Mouse (Mus musculus) embryonic facial prominence, embryonic 15.5 days (tissue): ENCODE data around the gene Hcls1. TPM values are rescaled to one million over a fixed set of nuclear protein-coding genes. Genes with fewer than 3 reads are reported as not detected.

Experiments used
- ATAC-seq: fragments of 200-750 bp; cut with Nextera tagmentation; 2 replicates; pipeline ENCODE4 v1.8.0; 2017; ENCODE audit warnings: low read depth, moderate TSS enrichment; ENCODE audit not compliant: insufficient number of reproducible peaks, low FRiP score, low TSS enrichment
- H3K27ac ChIP-seq: fragments of 300-500 bp; sonication (generic); replicated peaks from 2 replicates; pipeline ENCODE4 v1.5.1; 2015; ENCODE audit warnings: mild to moderate bottlenecking, inconsistent platforms
- H3K27me3 ChIP-seq: fragments of 300-500 bp; sonication (generic); 2 replicates; pipeline ENCODE4 v1.6.1; 2015; ENCODE audit warnings: inconsistent platforms
- H3K36me3 ChIP-seq: fragments of 300-500 bp; sonication (generic); 2 replicates; pipeline ENCODE4 v1.6.1; 2015; ENCODE audit warnings: mild to moderate bottlenecking, inconsistent platforms
- H3K4me1 ChIP-seq: fragments of 300-500 bp; sonication (generic); 2 replicates; pipeline ENCODE4 v1.6.1; 2015; ENCODE audit warnings: inconsistent platforms
- H3K4me2 ChIP-seq: fragments of 300-500 bp; sonication (generic); replicated peaks from 2 replicates; pipeline ENCODE4 v1.6.1; 2015; ENCODE audit warnings: mild to moderate bottlenecking, inconsistent platforms
- H3K4me3 ChIP-seq: fragments of 300-500 bp; sonication (generic); replicated peaks from 2 replicates; pipeline ENCODE4 v1.5.1; 2015; ENCODE audit warnings: mild to moderate bottlenecking, inconsistent platforms
- H3K9ac ChIP-seq: fragments of 300-500 bp; sonication (generic); 2 replicates; pipeline ENCODE4 v1.6.1; 2015; ENCODE audit warnings: inconsistent platforms
- H3K9me3 ChIP-seq: fragments of 300-500 bp; sonication (generic); replicated peaks from 2 replicates; pipeline ENCODE4 v1.6.1; 2016; ENCODE audit warnings: inconsistent platforms
- WGBS: fragments of 180-500 bp; shearing (Covaris S2); methylation state at CpG from one replicate; pipeline ENCODE4 v1.1.7; 2015; 5-methylcytosine and 5-hydroxymethylcytosine counted together
- polyA plus RNA-seq: library from polyadenylated mRNA; unstranded; fragments of >200 nt; fragmentation: Nextera tagmentation; extraction: Ambion mirVana; gene quantifications from 2 replicates; pipeline ENCODE4 v1.2.1, GENCODE M21; 2015

The Hcls1 gene
- polyA plus RNA-seq, 1 experiment from 2014 or later, result 9.4 TPM

- Histone ChIP-seq H3K27me3 (no peaks in the 10 kb centered on the region), H3K4me2 (no peak overlapping the region), H3K4me1 (no peaks in the 10 kb centered on the region), H3K9me3 (no peaks in the 10 kb centered on the region), H3K27ac (no peak overlapping the region), H3K36me3 (no peaks in the 10 kb centered on the region), H3K4me3 (no peak overlapping the region), H3K9ac (no peak overlapping the region)
- ATAC-seq, result no peak
- 67% methylated on average over 9 of the region's 9 CpGs for WGBS
Observed at GRCm38 (mm10) chr16:36999366-36999972, 64.7 kb downstream of the Hcls1 start.

- Histone ChIP-seq H3K27ac (no peak overlapping the region), H3K9ac (no peak overlapping the region), H3K9me3 (no peaks in the 10 kb centered on the region), H3K27me3 (no peaks in the 10 kb centered on the region), H3K36me3 (no peaks in the 10 kb centered on the region), H3K4me3 (no peak overlapping the region), H3K4me1 (peaks cover 11% of the 10 kb centered on the region), H3K4me2 (no peak overlapping the region)
- WGBS, result 68% methylated on average over 6 of the region's 6 CpGs
- no peak for ATAC-seq
Observed at GRCm38 (mm10) chr16:37009262-37009661, 74.5 kb downstream of the Hcls1 start.

GRCm38 (mm10) chr16:37010370-37010769, 75.6 kb downstream of the Hcls1 start:
- H3K4me2 ChIP-seq, result no peak overlapping the region
- H3K9ac ChIP-seq, result no peak overlapping the region
- no peak overlapping the region for H3K27ac ChIP-seq
- H3K4me1 ChIP-seq, result peaks cover 11% of the 10 kb centered on the region
- H3K4me3 ChIP-seq, result no peak overlapping the region
- no peak; the same call in 1 of the 2 replicates for ATAC-seq
- H3K36me3 ChIP-seq, result no peaks in the 10 kb centered on the region
- H3K9me3 ChIP-seq, result no peaks in the 10 kb centered on the region
- WGBS, result 52% methylated on average over 4 of the region's 4 CpGs
- no peaks in the 10 kb centered on the region for H3K27me3 ChIP-seq

GRCm38 (mm10) chr16:37011061-37011921, 76.5 kb downstream of the Hcls1 start, which contains the start of gene Polq:
Gene Polq (plus strand): TSS chr16:37011786.
- Histone ChIP-seq H3K4me3 (peak within 1 kb of the TSS; percentile 86), H3K9me3 (no peaks in the 10 kb centered on the region), H3K4me1 (peaks cover 11% of the 10 kb centered on the region), H3K9ac (peak within 1 kb of the TSS; percentile 64), H3K27ac (no peak within 1 kb of the TSS), H3K27me3 (no peaks in the 10 kb centered on the region), H3K36me3 (no peaks in the 10 kb centered on the region), H3K4me2 (peak within 1 kb of the TSS; percentile 94)
- WGBS, result 3% methylated on average over 30 of the region's 30 CpGs
- peak; percentile 96 for ATAC-seq

GRCm38 (mm10) chr16:37011922-37012289, 77.1 kb downstream of the Hcls1 start:
- peaks cover 11% of the 10 kb centered on the region for H3K4me1 ChIP-seq
- peak; percentile 44; the same call in 1 of the 2 replicates for ATAC-seq
- H3K9me3 ChIP-seq, result no peaks in the 10 kb centered on the region
- H3K9ac ChIP-seq, result peak overlapping the region; percentile 64
- no peaks in the 10 kb centered on the region for H3K27me3 ChIP-seq
- WGBS, result under 1% methylated on average over 26 of the region's 26 CpGs
- peak overlapping the region; percentile 86 for H3K4me3 ChIP-seq
- H3K36me3 ChIP-seq, result no peaks in the 10 kb centered on the region
- no peak overlapping the region for H3K27ac ChIP-seq
- peak overlapping the region; percentile 94 for H3K4me2 ChIP-seq

- H3K27ac ChIP-seq, result no peak overlapping the region
- no peaks in the 10 kb centered on the region for H3K27me3 ChIP-seq
- H3K4me3 ChIP-seq, result peak overlapping the region; percentile 86
- 64% methylated on average over 5 of the region's 5 CpGs for WGBS
- H3K9me3 ChIP-seq, result no peaks in the 10 kb centered on the region
- H3K4me1 ChIP-seq, result peaks cover 11% of the 10 kb centered on the region
- peak overlapping the region; percentile 64 for H3K9ac ChIP-seq
- no peak for ATAC-seq
- no peaks in the 10 kb centered on the region for H3K36me3 ChIP-seq
- peak overlapping the region; percentile 94 for H3K4me2 ChIP-seq
Observed at GRCm38 (mm10) chr16:37012336-37012735, 77.6 kb downstream of the Hcls1 start.

Other genes starting within 250 kb of the Hcls1 start
- gene Ildr1, start 241.0 kb upstream of the Hcls1 start, polyA plus RNA-seq, result 5.1 and 7.0 TPM in 2 replicates
- gene Slc15a2, start 150.0 kb upstream of the Hcls1 start, polyA plus RNA-seq, result 7.1 and 9.7 TPM in 2 replicates
- 36.5 and 38.2 TPM in 2 replicates for gene Iqcb1, start 106.6 kb upstream of the Hcls1 start, polyA plus RNA-seq
- gene Eaf2, start 60.0 kb upstream of the Hcls1 start, polyA plus RNA-seq, result 7.5 and 8.1 TPM in 2 replicates
- 125 and 137 TPM in 2 replicates for gene Golgb1, start 59.8 kb upstream of the Hcls1 start, polyA plus RNA-seq
- gene Fbxo40, start 55.5 kb downstream of the Hcls1 start, polyA plus RNA-seq, result 0.29 and 0.50 TPM in 2 replicates
- gene Polq, start 76.8 kb downstream of the Hcls1 start, polyA plus RNA-seq, result 4.9 and 5.3 TPM in 2 replicates